Mouse (Mus musculus) urinary bladder, postnatal 10 days (tissue): ENCODE data around the gene Larp1b.
A peak's percentile ranks its signal among the peaks of the same experiment; 100 is the strongest.
"Not testable (repeated sequence)": the region's sequence is repeated elsewhere in the genome, so short reads cannot be mapped to it uniquely, and the experiment has no call there.

ENCODE experiments used
- DNase-seq: peaks from one replicate; pipeline ENCODE4 v3.0.0; 2022; ENCODE audit warnings: low spot score

Larp1b gene

DNA sequence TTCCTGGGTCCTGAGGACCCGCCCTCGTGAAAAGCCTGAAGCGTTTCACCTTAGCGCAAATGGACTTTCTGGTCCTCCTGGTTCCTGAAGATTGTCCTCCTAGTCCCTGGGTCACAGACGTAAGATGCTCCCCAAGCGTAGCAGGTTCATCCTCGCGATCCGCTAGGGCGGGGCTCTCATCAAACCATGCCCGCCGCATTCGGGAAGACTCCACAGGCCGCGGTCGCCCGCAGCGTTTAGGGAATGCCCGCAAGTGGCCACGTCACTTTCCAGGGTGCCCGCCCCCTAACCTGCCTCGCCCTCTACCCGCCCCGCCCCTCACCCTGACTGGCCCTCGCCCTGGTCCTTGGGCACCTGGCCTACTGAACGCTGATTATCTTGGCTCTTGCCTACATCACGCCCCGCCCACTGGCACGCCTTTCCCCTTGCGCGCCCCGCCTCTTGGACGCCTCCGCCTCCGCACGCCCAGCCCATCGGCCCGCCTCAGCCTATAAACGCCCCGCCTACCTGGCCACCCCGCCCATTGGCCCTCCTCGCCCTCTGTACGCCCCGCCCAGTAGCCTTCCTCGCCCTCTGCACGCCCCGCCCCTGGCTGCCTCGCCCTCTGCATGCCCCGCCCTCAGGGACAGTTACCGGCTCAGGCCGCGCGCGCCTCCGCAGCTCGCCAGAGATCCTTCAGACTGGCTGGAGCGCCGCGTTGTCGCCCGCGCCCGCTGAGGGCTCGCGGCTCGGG is at the start of gene Larp1b:
Larp1b (plus strand) TSS at position 659 of the 733 bp plus-strand sequence.
- DNase-seq = peak; percentile 98

DNA sequence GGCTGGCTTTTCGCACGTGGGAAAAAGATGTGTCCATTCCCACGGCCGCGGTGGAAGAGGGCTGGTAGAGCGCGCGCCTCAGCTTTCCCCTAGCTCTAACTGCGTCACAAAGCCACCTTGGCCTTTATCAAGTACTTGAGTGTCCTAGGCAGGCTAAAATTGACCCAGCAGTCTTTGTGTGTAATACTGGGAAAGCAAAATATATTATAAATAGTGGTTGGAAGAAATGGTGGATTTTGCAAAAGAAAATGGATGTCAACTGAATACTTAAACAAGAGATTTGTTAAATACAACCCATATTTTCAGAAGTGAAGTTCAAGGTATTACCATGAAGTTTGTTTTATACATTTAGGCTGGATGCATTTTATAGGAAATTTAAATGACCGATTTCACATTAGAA is 47.2 kb upstream of the Larp1b start, which contains the start of gene 1700034I23Rik:
1700034I23Rik (minus strand) TSS at position 101 of the 400 bp plus-strand sequence.
- DNase-seq = not testable (repeated sequence)

DNA sequence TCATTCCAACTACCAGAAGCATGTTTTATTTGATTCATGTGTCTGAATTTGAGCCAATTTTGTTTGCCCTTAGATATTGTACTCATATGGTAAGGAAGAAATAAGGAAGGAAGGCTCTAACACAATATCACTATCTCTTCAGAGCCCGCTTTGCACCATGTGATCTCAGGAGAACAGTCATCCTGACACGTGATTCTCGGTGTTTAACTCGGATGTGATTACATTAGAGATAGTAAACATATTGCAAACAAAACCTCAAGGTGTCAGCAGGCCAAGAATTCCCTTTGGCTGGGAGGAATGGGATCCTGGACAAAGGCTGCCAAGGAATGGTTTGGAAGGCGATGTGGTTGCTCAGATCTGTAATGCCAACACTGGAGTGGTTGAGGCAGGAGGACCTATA is 11.4 kb upstream of the Larp1b start:
- DNase-seq = no peak

DNA sequence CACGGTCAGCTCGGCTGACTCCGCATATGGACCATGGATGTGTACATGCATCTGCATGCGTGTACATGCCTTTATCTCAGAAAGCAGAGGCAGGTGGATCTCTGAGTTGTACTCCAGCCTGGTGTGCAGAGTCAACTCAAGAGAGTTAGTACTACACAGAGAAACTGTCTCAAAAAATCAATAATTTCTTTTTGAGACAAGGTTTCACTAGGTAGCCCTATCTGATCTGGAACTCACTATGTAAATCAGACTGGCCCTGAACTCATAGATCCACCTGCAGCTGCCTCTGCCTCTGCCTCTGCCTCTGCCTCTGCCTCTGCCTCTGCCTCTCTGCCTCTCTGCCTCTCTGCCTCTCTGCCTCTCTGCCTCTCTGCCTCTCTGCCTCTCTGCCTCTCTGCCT is 11.0 kb upstream of the Larp1b start:
- DNase-seq = no peak

DNA sequence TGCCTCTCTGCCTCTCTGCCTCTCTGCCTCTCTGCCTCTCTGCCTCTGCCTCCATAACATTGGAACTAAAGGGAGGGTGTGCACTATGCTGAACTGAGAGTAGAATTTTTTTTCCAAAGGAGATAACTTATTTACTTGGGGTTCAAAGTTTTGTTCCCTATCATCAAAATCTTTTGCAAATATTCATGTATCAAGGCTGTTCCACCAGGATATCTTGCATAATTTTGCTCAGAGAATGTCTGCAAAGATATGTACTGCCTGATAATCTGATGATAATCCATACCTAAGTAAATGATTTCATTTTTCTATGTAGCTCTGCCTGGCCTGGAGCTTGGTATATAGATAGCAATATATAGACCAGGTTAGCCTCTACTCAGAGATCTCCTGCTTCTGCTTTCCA is 10.6 kb upstream of the Larp1b start:
- DNase-seq = no peak

DNA sequence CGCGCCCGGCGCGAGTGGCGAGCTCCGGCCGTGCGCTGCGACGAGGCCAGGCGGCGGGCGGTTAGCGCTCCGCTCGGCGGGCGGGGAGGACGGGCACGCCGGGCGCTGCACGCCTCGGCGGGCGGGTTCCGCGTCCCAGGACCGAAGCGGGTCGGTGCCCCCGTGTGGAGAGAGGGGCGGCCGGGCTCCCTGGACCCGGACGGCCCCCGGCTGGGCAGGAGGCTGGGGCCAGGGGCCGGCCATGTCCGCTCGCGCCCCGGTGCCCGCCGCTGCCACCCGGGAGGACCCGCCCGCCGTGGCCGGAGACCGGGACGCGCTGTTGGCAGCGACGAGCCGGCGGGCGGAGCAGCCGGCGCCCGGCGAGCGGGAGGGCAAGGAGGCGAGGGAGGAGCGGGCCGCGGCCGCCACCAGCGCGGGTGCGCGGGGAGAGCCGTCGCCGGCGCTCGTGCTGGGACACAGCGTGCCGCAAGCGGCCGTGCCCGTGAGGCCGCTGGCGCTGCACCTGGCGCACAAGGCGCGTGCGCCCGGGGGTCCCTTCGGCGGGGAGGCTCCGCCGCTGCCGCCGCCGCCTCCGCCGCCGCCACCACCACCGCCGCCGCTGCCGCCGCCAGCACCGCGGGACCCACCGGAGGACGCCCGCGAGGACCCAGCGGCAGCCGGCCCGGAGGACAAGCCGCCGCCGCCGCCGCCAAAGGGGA is 424 bp downstream of the Larp1b start:
- DNase-seq = no peak

DNA sequence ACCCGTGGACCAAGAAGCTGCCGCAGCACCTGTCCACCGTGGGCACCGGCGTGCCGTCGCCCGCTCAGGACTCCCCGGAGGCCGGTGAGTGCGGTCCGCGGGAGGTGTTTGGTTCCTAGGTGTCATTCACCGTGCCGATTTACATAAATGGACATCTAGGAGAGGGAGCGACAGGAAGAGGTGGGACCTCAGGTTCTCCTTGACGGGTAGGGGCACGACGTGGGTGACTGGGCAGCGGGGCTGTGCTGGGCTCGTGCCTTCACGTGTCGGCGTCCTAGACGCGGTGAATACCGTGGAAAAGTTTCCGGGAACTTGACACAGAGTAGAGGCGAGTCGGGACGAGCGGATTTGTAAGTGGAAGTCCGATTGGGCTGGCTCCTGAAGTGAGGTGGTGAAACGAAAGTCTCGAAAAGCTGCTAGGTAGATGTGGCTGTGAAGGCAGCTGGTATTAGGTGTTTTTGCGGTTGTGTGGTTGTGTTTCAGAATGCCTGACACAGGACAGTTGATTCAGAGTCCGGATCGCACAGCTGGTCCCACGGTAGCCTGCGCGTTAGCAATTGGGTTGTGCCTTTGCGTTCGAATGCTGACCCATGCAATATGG is 1.1 kb downstream of the Larp1b start:
- no peak for DNase-seq

DNA sequence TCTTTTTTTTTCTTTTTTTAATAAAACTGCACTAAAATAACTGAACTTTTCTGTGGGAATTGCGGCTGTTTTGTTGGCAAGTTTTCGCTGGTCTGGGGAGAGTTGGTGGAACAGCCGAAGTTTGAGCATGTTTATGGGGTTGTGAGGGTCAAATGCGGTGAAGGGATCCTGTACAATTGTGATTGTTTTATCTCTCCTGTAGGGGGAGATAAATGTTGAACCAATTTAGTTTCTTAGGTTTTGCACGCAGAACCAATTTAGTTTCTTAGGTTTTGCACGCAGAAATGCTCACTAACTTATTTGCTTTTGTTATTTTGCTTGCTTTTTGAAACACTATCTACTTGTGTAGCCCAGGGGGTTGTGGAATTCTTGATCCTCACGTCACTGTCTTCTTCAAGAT is 1.7 kb downstream of the Larp1b start:
- no peak for DNase-seq

DNA sequence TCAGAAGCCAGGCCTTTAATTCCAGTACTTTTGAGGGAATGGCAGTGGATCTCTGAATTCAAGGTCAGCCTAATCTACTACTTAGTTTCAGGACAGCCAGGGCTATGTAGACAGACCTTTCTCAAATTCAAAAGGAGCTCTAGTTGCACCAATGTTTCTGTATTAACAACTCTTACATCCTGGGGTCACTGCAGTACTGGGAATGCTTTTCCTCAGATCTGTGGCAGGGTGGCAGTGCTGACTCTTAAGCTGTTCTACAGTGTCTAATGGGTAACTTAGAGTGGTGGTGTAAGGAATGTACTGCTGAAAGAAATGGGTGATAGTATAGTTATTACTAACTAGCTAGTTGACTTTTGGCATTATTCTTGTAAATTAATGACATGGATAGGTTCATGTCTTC is 3.0 kb downstream of the Larp1b start:
- no peak for DNase-seq

DNA sequence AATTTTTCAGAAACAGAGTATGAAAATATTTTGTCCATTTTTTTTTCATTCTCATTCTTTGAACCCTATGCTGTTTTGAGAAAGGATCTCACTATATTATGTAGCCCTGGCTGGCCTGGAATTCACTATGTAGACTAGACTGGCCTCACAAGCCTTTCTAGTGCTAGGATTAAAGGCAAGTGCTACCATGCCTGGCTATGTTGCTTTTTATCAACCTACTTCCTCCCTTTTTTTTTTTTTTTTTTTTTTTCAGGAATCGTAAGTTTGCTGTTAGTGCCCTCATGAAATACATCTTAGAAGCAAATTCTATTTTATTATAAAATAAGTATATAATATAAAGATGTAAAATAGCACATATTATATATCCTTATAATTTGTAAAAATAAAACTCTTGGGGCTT is 5.2 kb downstream of the Larp1b start:
- no peak for DNase-seq

DNA sequence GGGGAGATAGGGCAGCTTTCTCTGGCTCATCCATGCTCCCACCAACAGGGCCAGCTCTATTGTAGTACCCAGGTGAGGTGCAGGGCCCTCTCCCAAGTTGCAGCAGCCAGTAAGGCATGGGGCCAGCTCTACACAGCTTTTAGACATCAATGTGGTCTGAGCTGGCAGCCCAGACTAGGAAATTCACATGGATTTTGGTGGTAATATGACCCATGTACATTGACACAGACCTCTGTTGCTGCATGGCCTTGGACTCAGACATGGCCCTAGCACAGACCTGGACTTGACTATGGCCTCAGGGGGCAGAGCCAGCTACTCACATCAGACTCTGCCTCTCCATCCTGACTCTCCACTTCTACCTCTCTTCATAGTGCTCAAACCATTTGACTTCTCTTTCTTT is 9.2 kb downstream of the Larp1b start:
- no peak for DNase-seq

DNA sequence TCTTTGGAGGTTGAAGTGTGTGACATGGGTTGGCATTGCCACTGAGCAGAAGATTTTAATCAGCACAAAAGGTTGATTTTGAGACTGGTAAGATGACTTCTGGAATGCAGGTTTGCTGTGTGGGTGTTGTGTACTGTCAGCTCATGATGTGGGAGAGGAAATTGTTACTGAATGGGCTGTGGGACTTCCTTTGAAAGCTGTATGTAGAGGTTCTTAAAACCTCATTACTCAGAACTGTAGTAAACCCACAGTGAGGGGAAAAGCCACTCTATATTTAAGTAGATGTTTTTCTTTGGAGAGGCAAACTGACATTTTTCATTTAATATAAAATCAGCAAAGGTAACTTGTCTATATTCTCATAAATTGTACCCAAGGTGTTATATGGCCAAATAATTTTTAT is 31.1 kb downstream of the Larp1b start:
- DNase-seq = no peak

DNA sequence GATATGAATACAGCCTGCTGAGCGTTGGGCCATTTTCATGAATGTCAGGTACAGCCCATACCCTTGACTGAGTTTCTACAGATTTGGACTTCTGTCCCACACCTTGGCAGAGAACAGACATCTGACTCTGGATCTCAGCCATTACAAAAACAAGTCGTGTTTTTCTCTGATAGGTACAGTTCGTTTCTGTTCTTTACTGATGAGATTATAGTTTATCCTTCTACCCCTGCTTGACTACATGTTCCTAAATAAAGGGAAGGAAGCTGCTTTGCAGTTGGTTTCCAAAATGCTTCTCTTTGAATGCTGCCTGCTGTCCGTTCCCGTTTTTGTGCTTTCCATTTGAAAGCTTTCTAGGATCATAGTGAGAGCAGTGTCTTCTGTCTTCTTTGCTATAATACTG is 37.9 kb downstream of the Larp1b start:
- DNase-seq = no peak

DNA sequence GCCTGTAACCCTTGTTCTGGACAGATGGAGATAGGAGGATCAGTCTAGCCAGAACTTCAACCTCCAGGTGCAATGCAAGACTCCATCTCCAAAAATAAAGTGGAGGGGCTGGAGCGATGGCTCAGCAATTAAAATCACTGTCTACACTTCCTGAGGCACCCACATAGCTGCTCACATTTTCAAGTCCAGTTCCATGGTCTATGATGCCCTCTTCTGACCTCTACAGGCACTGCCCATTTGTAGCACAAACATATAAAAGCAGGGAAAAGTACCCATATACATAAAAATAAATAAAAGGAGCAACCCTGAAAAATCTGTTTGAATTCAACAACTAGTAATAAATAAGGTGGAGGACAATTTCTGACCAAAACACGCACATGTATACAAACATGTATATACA is 39.1 kb downstream of the Larp1b start:
- DNase-seq = no peak

DNA sequence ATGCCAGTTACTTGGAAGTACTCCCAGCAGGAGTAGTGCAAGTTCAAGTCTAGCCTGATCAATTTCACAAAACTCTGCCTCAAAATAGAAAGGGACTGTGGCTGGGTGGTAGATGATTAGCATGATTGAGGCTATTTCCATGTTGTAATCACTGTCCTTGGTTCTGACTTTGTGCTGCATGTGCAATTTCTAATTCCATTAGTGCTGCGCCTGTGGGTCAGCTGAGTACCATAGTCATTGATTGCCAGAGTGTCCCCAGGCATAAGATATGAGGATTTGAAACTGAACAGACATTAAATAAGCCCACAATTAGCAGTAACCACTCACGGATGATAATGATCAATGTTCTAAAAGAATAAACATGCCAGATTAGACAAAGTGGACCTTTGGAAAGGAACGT is 41.9 kb downstream of the Larp1b start:
- no peak for DNase-seq

DNA sequence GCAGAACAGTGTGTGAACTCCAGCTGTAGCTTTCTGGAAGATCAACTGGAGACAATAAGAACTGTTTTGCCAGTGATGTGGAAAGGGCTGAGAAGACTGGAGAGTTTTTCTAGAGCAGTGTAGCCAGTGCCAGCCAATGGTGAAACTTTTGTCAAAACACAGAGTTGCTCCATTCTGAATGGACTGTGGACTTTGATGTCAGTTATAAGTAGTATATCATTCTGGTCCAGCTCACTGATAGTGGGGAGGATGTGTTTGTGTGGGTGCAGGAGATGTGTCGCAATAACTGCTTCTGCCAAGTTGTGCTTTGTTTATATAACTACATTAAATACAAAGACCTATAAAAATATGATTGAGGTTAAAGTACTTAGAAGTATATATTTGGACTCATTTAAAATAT is 45.5 kb downstream of the Larp1b start:
- no peak for DNase-seq

DNA sequence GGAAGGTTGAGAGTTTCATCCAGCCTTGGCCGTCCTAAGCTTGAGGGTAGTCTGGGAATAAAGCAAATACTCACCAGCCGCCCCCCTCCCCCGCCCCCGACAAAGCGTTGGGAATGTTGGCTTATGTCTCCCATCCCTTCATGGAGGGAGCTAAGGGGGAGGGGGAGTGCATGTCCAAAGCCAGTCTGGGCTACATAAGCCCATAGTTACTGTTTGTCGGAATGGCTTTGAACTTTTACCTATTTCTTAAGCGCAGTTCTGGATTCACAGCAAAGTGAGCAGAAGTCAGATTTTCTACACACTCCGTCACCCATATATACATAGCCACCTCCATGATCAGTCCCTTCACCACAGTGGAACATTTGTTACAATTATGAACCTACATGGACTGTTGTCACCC is 59.7 kb downstream of the Larp1b start:
- no peak for DNase-seq

DNA sequence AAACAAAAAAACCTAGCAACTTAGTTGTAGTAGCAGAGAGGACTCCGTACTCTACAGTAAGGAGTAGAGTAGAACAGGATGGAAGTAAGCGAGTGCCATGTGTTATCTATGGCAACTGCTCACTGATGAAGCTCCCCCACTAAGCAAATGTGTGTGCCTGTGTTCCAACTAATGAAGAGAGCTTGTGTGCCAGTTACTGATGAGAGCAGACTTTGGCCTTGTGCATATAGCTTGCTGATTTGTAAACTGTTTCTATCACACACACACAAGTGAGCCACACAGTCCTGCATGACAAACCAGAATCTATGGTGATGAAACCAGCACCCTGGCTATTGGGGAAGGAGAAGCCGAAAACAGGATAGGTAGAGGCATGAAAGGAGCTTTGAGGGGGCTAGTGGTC is 60.4 kb downstream of the Larp1b start:
- DNase-seq = no peak

DNA sequence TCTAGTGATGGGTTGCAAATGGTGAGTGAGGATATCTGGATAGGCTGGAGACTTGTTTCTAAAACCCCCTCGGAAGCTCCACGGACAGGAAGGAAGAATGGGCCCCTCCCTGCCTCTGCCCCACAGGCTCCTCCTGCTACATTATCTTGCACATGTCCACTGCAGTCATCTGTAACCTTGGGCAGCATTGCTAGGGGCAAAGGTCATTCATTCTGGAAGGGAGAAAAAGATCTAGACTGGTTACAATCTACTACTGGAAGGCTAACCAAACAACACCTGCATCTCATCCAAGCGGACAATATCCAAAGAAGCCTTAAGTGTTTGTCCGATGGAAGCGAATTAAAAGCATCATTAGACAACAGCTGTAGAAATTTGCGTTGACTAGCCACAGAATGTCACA is 61.1 kb downstream of the Larp1b start:
- DNase-seq = no peak

DNA sequence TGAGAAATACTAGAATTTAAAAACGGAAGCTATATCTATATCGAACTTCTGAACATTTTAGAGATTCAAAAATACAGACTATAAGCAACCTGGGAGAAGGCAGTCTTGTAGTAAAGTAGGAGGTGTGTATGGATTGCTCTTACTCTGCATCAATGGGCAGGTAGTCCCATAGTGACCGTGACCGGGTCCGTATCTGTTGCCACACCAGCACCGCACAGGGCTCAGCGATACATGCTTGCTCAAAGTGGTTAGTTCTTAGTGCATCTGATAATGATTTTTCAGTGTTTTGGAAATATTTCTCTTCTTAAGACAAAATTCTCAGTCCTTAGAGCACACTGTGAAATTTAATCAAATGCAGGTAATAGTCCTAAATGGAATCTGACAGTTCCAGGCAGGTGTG is 62.8 kb downstream of the Larp1b start:
- DNase-seq = no peak

DNA sequence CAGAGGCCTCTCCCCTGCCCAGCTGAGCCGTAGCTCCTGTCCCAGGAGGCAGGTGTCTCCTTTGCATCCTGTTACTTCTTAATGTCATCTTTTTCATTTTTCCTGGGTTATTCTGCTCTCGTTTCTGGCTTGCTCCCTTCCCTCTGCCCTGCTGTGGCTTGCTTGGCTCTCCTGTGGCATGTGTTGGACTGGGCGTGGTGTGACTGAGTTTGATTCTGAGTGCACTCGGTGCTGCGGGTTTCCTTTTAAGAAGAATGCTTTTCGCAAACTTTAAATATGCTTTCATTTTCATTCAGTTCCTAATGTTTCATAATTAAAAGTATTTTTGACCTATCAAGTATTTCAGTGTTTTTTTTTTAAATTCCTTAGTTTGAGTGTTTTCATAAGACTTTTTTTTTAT is 65.3 kb downstream of the Larp1b start:
- DNase-seq = no peak

DNA sequence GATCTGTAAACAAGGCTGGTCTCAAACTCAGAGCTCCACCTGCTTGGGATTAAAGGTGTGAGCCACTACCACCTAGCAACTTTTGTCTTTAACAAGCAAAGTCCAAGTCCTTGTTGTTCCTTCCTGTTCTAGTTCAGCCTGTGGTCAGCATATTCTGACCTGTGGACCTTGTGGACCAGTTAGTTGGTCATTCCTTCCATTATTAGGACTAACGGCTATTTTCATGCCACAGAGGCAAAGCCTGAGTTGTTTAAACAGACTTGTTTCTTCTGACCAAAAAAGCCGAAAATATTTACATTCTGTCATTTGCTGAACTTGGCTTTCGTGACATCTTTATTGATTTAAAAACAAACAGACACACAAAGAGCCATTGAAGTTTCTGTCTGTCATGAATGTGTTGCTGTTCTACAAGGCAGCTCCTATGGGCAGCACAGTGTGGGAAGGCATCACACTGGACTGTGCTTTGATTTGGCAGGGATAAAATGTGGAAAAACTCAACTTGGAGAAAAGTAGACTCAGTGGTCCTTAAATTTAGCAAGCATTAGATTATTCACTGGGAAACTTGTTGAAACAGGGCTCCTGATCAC is 68.5 kb downstream of the Larp1b start:
- no peak for DNase-seq

DNA sequence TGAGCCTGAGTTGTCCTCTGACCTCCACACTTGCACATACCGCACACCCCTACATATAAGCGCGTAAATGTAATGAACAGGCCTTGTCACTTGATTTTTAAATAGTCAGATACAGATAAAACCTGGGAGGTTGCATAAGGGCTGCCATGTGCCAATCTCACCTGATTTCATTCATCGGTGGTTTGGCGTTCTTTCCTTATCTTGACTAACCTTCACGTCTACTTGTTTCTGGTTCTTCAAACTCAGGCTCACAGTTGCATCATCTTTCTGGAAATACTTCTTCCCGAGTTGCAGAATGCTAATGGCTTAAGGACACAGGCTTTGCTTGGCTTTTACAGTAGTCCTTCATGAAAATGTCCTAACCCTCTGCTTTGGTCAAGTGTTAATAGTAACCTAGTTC is 71.1 kb downstream of the Larp1b start:
- DNase-seq = no peak
